Mouse (Mus musculus): Measurements from ENCODE around the gene Agfg2. TPM values are rescaled to one million over a fixed set of nuclear protein-coding genes. Genes with fewer than 3 reads are reported as not detected.
"Not testable (repeated sequence)": the region's sequence is repeated elsewhere in the genome, so short reads cannot be mapped to it uniquely, and the experiment has no call there.

Agfg2 gene
- polyA plus RNA-seq, 1 experiment: 14.8 TPM

DNA sequence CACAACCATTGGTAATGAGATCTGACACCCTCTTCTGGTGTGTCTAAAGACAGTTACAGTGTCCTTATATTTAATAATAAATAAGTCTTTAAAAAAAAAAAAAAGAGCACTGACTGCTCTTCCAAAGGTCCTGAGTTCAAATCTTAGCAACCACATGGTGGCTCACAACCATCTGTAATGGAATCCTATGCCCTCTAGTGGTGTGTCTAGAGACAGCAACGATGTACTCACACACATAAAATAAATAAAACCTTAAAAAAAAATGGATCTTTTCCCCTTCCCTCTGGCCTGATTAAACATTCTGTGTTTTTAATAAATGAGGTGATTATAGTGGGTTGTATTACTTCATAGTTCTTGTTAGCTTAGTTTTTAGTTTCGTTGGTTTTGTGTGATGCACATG, 69.6 kb downstream of the Agfg2 start:
- 87% methylated on average over 2 of the region's 2 CpGs for WGBS
- DNase-seq (ENCODE audit: low read depth, low spot score): not testable (repeated sequence)

DNA sequence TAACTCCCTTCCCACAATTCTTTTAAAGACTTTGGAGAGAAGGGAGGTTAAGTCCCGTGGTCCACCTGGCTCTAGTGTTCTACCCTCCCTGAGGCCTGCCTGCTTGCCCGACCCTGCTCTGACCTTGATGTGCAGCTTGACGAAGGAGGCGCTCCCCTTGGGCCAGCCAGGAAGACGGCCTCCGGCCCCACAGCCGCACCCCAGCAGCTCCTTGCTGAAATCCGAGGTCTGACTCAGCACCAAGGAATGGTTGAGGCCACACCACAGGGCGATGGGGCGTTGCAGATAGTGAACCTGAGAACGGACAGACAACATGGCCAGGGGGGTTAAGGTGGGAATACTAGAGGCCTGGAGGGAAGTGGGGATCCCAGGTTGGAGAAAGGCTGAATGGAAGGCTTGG, 71.0 kb downstream of the Agfg2 start, which contains the start of gene Pcolce:
Gene Pcolce (minus strand): TSS at position 235 of the 400 bp plus-strand sequence.
- WGBS: 23% methylated on average over 11 of the region's 11 CpGs
- DNase-seq (ENCODE audit: low read depth, low spot score): no peak

DNA sequence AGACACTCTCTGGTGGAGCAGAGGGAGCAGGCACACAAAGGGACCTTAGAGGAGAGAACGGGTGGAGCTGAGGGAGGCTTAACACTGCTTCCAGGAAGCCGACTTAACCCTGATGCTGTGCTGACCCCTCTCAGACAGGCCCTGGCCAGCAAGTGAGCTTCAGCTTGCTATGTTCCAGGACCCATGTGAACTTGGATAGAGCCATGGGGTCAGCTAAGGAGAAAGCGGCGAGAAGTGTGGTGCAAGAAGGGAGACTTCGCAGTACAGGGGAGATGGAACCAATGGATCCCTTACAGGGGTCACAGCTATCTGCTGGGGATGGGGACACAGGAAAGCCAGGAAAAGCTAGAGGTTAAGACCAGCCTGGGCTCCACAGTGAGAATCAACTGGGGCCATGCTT, 71.5 kb downstream of the Agfg2 start:
- WGBS: 77% methylated on average over 5 of the region's 5 CpGs
- DNase-seq (ENCODE audit: low read depth, low spot score): no peak

DNA sequence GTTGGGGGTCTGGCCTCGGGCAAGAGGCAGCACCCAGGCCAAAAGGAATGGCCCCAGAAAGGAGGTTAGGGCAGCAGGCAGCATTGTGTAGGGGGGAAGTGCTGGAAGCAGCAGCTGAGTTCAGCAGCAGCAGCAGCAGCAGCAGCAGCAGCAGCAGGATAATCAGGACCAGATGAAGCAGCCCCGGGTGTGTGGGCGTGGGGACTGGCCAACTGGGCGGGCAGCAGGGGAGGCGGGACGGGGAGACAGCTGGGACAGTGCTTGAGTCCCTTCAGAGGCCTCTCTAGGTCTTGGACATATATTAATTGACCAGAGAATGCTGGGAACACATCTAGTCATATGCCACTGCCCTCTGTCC, 73.3 kb downstream of the Agfg2 start:
- DNase-seq (ENCODE audit: low read depth, low spot score): no peak
- WGBS: 25% methylated on average over 6 of the region's 6 CpGs

DNA sequence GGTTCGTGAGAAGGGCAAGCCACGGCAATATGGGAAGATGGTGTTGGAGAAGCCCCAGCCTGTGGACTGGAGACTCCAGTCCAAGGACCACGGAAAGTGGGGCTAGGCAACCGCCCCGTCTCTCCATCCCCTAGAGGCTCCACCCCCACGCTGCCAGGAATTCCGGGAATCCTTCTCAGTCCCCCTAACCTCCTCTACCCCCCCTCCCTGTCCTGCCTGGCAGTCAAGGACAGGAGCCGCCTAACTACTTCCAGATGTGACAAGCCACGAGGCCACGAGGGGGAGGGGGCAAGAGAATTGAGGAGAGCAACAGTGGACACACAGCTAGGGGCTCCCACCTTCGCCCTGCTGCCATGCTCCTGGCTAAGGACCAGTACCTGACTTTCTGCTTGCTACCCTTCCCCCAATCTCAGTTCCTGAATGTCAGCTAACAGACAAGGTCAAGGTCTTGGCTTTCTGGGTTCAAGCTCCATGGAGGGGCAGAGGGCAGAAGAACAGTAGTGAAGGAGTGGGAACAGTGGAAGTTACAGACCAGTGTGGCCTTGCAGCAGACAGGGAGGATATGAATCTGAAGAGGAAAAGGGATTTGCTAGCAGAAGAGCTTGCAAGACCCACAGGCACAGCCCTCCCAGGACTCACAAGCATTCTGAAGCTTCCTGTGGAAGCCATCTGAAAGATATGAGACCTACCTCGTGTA, 73.8 kb downstream of the Agfg2 start:
- DNase-seq (ENCODE audit: low read depth, low spot score): no peak
- 41% methylated on average over 12 of the region's 12 CpGs for WGBS

DNA sequence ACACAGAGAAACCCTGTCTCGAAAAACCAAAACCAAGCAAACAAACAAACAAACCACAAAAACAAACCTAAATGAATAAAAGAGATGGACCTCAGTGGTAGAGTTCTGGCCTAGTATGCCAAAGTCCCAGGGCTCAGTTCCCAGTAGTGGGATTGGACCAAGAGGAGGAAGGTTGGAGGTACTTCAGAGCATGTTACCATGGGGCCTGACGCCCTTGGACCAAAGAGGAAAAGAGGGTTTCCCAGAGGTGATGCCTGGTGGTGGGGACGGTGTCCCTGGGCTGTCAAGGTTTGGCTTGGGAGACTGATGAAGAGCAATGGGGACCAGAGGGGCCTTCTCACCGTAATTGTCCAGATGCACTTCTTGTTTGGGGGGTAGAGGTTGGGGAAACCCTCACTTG, 74.5 kb downstream of the Agfg2 start:
- no peak for DNase-seq (ENCODE audit: low read depth, low spot score)
- 72% methylated on average over 4 of the region's 4 CpGs for WGBS

DNA sequence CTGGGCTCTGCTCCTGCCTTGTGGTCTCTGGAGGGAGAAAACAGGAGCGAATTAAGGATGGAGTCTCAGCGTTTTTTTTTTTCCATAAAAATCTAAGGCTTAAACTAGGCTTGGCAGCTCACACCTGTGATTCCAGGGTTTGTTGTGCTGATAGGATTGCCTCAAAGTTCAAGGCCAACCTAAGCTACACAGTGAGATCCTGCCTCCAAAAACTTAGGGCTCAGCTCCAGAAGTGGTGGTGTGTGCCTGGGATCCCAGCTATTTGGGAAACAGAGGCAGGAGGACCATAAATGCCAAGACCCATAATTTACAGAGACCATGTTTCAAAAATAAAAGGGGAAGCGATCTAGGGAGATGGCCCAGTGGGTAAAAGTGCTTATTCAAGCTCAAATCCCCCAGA, 75.2 kb downstream of the Agfg2 start:
- no peak for DNase-seq (ENCODE audit: low read depth, low spot score)
- WGBS: 62% methylated on average over 3 of the region's 3 CpGs

DNA sequence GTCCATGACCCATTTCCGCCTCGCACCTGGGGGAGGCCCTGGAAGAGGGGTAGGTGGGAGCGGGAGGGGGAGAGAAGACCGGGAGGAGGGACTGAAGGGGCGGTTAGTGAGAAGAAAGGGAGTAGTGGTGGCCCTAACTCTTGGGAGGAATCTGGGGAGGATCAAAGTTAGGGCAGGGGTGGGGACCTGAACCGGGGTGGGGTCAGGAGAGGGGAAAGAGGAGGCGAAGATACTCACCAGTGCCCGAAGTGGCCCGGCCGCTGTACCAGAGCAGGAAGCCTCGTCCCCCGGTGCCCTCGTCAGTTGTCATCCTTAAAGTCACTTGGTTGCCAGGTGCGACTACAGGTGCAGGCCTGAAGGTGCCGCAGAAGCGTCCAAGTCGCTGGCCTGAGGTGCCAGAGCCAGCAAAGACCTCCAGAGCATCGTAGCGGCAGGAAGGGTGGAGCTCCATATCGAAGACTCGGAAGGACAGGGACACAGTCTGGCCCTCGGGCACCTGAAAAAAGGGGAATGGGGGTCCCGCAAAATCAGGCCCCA, 75.8 kb downstream of the Agfg2 start:
- 57% methylated on average over 23 of the region's 23 CpGs for WGBS

DNA sequence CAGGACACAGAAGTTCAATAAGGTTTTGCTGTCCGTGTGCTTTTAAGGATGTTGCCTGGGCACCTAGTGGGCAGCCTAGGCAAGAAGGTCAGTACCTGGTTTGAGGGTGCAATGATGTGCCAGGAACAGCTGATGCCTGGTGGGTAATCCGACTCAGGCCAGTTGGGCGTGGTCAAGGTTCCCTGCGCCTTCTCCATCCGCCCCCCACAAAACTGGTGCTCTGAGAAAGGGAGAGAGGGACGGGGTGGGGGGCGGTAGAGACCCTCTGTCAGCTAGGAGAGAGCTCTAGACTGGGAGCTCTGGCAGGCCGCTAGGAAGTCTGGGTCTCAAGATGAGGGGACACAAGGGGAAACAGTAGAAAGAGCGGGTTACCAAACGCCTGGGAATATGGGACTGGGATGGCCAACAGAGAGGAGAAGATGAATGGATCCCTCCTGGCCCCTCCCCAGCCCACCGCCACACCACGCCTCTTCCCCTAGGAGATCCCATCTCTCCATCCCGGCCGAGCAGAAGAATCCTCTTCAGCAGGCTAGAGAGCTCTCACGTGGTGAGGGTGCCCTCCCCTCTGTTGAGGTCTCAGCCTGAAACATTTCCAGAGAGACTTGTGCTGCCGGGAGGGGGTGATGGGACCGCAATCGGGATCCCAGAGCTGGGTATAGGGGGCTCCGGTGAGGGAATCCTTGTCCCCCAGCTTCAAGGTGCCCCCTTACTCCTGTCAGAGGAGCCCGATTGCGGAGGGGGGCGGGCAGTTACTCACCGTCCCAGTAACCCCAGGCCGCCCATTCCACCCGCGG, 76.5 kb downstream of the Agfg2 start:
- WGBS: 66% methylated on average over 26 of the region's 26 CpGs
- no peak for DNase-seq (ENCODE audit: low read depth, low spot score)

More for the DNA sequence above, 75.8 kb downstream of the Agfg2 start:
- no peak for DNase-seq (ENCODE audit: low read depth, low spot score)

DNA sequence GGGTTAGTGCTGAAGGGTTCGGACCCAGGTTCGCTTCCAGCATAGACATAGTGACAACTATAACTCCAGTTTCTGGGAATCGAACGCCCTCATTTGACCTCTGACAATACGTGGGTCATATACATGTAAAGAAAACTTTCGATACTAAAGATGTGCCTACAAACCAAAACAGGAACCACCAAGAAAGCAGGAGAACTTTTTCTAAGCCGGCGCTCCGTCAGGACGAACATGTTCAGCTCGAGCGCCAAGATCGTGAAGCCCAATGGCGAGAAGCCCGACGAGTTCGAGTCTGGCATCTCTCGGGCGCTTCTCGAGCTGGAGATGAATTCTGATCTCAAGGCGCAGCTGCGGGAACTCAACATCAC, 83.2 kb downstream of the Agfg2 start:
- DNase-seq (ENCODE audit: low read depth, low spot score): no peak

DNA sequence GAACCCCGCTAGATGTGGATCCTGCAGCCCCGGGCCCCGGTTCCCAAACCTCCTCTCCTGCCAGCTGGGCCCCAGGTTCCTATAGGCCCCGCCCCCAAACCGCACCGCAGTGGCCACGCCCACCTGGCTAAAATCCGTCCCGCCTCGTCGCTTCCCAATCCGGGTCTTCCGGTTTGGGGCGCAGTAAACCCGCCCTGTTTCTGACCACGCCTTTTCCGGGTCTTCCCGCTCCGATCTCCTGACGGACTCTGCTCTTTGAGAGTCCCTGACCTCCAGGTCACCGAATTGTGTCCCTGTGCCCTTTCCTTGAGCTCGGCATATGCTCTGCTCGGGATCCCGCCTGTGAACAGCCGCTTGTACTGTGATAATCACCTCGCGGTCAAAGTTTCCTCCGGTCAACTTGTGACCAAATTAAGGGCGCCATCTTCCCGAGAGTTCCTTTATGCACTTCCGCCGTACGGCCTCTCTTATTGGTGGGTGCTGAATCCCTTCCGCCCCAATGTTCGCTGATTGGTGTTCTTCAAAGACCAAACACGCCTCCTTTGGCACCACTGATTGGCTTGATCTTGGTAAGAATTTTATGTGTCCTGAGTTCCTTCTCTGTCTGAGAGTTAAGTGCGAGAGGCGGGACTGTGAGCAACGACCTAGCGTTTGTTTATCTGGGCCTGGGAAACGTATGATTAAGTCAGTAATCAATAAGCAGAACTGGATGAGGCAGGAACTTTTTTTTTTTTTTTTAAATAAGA, 83.7 kb downstream of the Agfg2 start, which contains the start of gene Mospd3:
Gene Mospd3 (minus strand): TSS at position 440 of the 746 bp plus-strand sequence.
- under 1% methylated on average over 41 of the region's 41 CpGs for WGBS
- DNase-seq (ENCODE audit: low read depth, low spot score): peak; percentile 99

More for the DNA sequence above, 83.2 kb downstream of the Agfg2 start:
- WGBS: under 1% methylated on average over 22 of the region's 22 CpGs

Other genes starting within 250 kb of the Agfg2 start
- 1.4 and 2.8 TPM in 2 replicates for gene Zan, start 207.7 kb downstream of the Agfg2 start, polyA plus RNA-seq (2012; rRNA removed)
- 46.9 and 57.9 TPM in 2 replicates for gene Pop7, start 182.2 kb downstream of the Agfg2 start, polyA plus RNA-seq (2012; rRNA removed)
- 9.6 and 13.9 TPM in 2 replicates for gene Gigyf1, start 166.2 kb downstream of the Agfg2 start, polyA plus RNA-seq (2012; rRNA removed)
- gene Epo, start 151.5 kb downstream of the Agfg2 start, polyA plus RNA-seq (2012; rRNA removed): not detected in 2 replicates
- 967 and 1,025 TPM in 2 replicates for gene Gnb2, start 151.2 kb downstream of the Agfg2 start, polyA plus RNA-seq (2012; rRNA removed)
- gene Actl6b, start 131.2 kb downstream of the Agfg2 start, polyA plus RNA-seq (2012; rRNA removed): 0.46 and 0.77 TPM in 2 replicates
- gene Tfr2, start 114.9 kb downstream of the Agfg2 start, polyA plus RNA-seq (2012; rRNA removed): 0.17 and 0.21 TPM in 2 replicates
- gene Mospd3, start 83.7 kb downstream of the Agfg2 start, polyA plus RNA-seq (2012; rRNA removed): 69.4 and 80.2 TPM in 2 replicates
- 41.4 and 42.7 TPM in 2 replicates for gene Pcolce, start 70.9 kb downstream of the Agfg2 start, polyA plus RNA-seq (2012; rRNA removed)
- gene Fbxo24, start 55.7 kb downstream of the Agfg2 start, polyA plus RNA-seq (2012; rRNA removed): 0.25 and 0.37 TPM in 2 replicates
- gene Lrch4, start 55.6 kb downstream of the Agfg2 start, polyA plus RNA-seq (2012; rRNA removed): 25.5 and 43.8 TPM in 2 replicates
- gene Gm20605, start 55.6 kb downstream of the Agfg2 start, polyA plus RNA-seq (2012; rRNA removed): 16.2 and 24.0 TPM in 2 replicates
- 67.0 and 85.5 TPM in 2 replicates for gene Sap25, start 43.4 kb downstream of the Agfg2 start, polyA plus RNA-seq (2012; rRNA removed)
- gene Irs3, start 39.0 kb downstream of the Agfg2 start, polyA plus RNA-seq (2012; rRNA removed): 0.71 and 0.90 TPM in 2 replicates
- gene Nyap1, start 56.9 kb upstream of the Agfg2 start, polyA plus RNA-seq (2012; rRNA removed): 5.0 and 8.0 TPM in 2 replicates
- 121 and 125 TPM in 2 replicates for gene Tsc22d4, start 61.0 kb upstream of the Agfg2 start, polyA plus RNA-seq (2012; rRNA removed)
- 31.2 and 34.9 TPM in 2 replicates for gene Ppp1r35, start 94.1 kb upstream of the Agfg2 start, polyA plus RNA-seq (2012; rRNA removed)
- gene Mepce, start 102.9 kb upstream of the Agfg2 start, polyA plus RNA-seq (2012; rRNA removed): 33.7 and 40.1 TPM in 2 replicates
- gene Zcwpw1, start 103.1 kb upstream of the Agfg2 start, polyA plus RNA-seq (2012; rRNA removed): 0.48 and 0.84 TPM in 2 replicates
- 9.9 and 12.5 TPM in 2 replicates for gene Pilra, start 151.6 kb upstream of the Agfg2 start, polyA plus RNA-seq (2012; rRNA removed)
- gene Pilrb1, start 173.4 kb upstream of the Agfg2 start, polyA plus RNA-seq (2012; rRNA removed): 6.6 and 8.9 TPM in 2 replicates
- gene Pilrb2, start 187.1 kb upstream of the Agfg2 start, polyA plus RNA-seq (2012; rRNA removed): 7.5 and 11.9 TPM in 2 replicates
- gene Cyp3a13, start 236.9 kb upstream of the Agfg2 start, polyA plus RNA-seq (2012; rRNA removed): 23.5 and 51.9 TPM in 2 replicates